Mouse (Mus musculus): ENCODE results near the gene Akap7. TPM values are rescaled to one million over a fixed set of nuclear protein-coding genes. Genes with fewer than 3 reads are reported as not detected.
A peak's percentile ranks its signal among the peaks of the same experiment; 100 is the strongest.

Gene Akap7
- polyA plus RNA-seq (2012; fragmentation: generic; extraction: Trizol) = 9.0 TPM

GRCm38 (mm10) chr10:25307770-25308169 lies at the start of gene Akap7:
Gene Akap7, minus strand, starts transcription at chr10:25307870.
- H3K79me2 ChIP-seq (ENCODE audit: control insufficient read depth, insufficient read depth) = no peaks in the 10 kb centered on the region
- no peak within 1 kb of the TSS for H3ac ChIP-seq (ENCODE audit: control insufficient read depth, insufficient read length)
- H3K4me3 ChIP-seq = no peak within 1 kb of the TSS
- H3K36me3 ChIP-seq (ENCODE audit: control insufficient read depth, insufficient read depth) = no peaks in the 10 kb centered on the region
- TF ChIP-seq REST (IDR thresholded peaks at IDR 0.05; ENCODE audit: insufficient read depth, insufficient read length) (no peak), USF1 (IDR thresholded peaks at IDR 0.05; ENCODE audit: low read depth) (no peak), SRF (IDR thresholded peaks at IDR 0.05; ENCODE audit: control insufficient read depth, insufficient read length, low read depth) (no peak), MYOD1 (IDR thresholded peaks at IDR 0.05; ENCODE audit: control insufficient read depth in 1 of 3, insufficient read length in 2 of 3, low read depth in 2 of 3) (no peak), MYOG (IDR thresholded peaks at IDR 0.05; ENCODE audit: control insufficient read depth in 1 of 3, insufficient read depth in 1 of 3, insufficient read length in 2 of 3, low read depth in 2 of 3) (no peak), E2F4 (IDR thresholded peaks at IDR 0.05; ENCODE audit: insufficient read depth) (no peak)
- no peak within 1 kb of the TSS for H3K4me2 ChIP-seq (ENCODE audit: low read depth)
- no peaks in the 10 kb centered on the region for H3K27me3 ChIP-seq (ENCODE audit: control insufficient read depth, insufficient read depth, insufficient read length)

- H3ac ChIP-seq (ENCODE audit: control insufficient read depth, insufficient read length) = no peak overlapping the region
Measured at GRCm38 (mm10) chr10:25354390-25354789, 46.7 kb upstream of the Akap7 start.

GRCm38 (mm10) chr10:25353941-25354340 lies 46.3 kb upstream of the Akap7 start:
- Histone ChIP-seq H3ac (ENCODE audit: control insufficient read depth, insufficient read length) (no peak overlapping the region), H3K36me3 (ENCODE audit: control insufficient read depth, insufficient read depth) (no peaks in the 10 kb centered on the region), H3K27me3 (ENCODE audit: control insufficient read depth, insufficient read depth, insufficient read length) (no peaks in the 10 kb centered on the region), H3K79me2 (ENCODE audit: control insufficient read depth, insufficient read depth) (no peaks in the 10 kb centered on the region), H3K4me2 (ENCODE audit: low read depth) (no peak overlapping the region), H3K4me3 (no peak overlapping the region)
- TF ChIP-seq POLR2A (IDR thresholded peaks at IDR 0.05; ENCODE audit: insufficient read length, low read depth) = no peak

More at GRCm38 (mm10) chr10:25354390-25354789, 46.7 kb upstream of the Akap7 start:
- Histone ChIP-seq H3K79me2 (ENCODE audit: control insufficient read depth, insufficient read depth) (no peaks in the 10 kb centered on the region), H3K36me3 (ENCODE audit: control insufficient read depth, insufficient read depth) (no peaks in the 10 kb centered on the region), H3K27me3 (ENCODE audit: control insufficient read depth, insufficient read depth, insufficient read length) (no peaks in the 10 kb centered on the region), H3K4me3 (no peak overlapping the region), H3K4me2 (ENCODE audit: low read depth) (no peak overlapping the region)
- TF ChIP-seq MAX (IDR thresholded peaks at IDR 0.05; ENCODE audit: low read depth) (no peak), MYOD1 (IDR thresholded peaks at IDR 0.05; ENCODE audit: control insufficient read depth in 1 of 3, insufficient read length in 2 of 3, low read depth in 2 of 3) (peak in 2 of 3 experiments; percentile 47 to 51), CEBPB (IDR thresholded peaks at IDR 0.05; ENCODE audit: insufficient read depth, poor library complexity, severe bottlenecking) (no peak), POLR2A (IDR thresholded peaks at IDR 0.05; ENCODE audit: insufficient read length, low read depth) (no peak), REST (IDR thresholded peaks at IDR 0.05; ENCODE audit: insufficient read depth, insufficient read length) (no peak), MYOG (IDR thresholded peaks at IDR 0.05; ENCODE audit: control insufficient read depth in 1 of 3, insufficient read depth in 1 of 3, insufficient read length in 2 of 3, low read depth in 2 of 3) (peak in 1 of 3 experiments; percentile 52), POLR2AphosphoS2 (IDR thresholded peaks at IDR 0.05; ENCODE audit: insufficient read length, low read depth) (no peak), TCF3 (IDR thresholded peaks at IDR 0.05; ENCODE audit: insufficient read length, low read depth) (no peak), SRF (IDR thresholded peaks at IDR 0.05; ENCODE audit: control insufficient read depth, insufficient read length, low read depth) (no peak), E2F4 (IDR thresholded peaks at IDR 0.05; ENCODE audit: insufficient read depth) (no peak), USF1 (IDR thresholded peaks at IDR 0.05; ENCODE audit: low read depth) (no peak), TCF12 (IDR thresholded peaks at IDR 0.05; ENCODE audit: insufficient read depth, poor library complexity, severe bottlenecking) (no peak)

- Histone ChIP-seq H3K79me2 (ENCODE audit: control insufficient read depth, insufficient read depth) (no peaks in the 10 kb centered on the region), H3K36me3 (ENCODE audit: control insufficient read depth, insufficient read depth) (no peaks in the 10 kb centered on the region), H3ac (ENCODE audit: control insufficient read depth, insufficient read length) (no peak overlapping the region), H3K27me3 (ENCODE audit: control insufficient read depth, insufficient read depth, insufficient read length) (no peaks in the 10 kb centered on the region), H3K4me2 (ENCODE audit: low read depth) (no peak overlapping the region), H3K4me3 (no peak overlapping the region)
- TF ChIP-seq SRF (IDR thresholded peaks at IDR 0.05; ENCODE audit: control insufficient read depth, insufficient read length, low read depth) (no peak), MYOG (IDR thresholded peaks at IDR 0.05; ENCODE audit: control insufficient read depth in 1 of 3, insufficient read depth in 1 of 3, insufficient read length in 2 of 3, low read depth in 2 of 3) (no peak), TCF12 (IDR thresholded peaks at IDR 0.05; ENCODE audit: insufficient read depth, poor library complexity, severe bottlenecking) (no peak), POLR2AphosphoS2 (IDR thresholded peaks at IDR 0.05; ENCODE audit: insufficient read length, low read depth) (no peak), TCF3 (IDR thresholded peaks at IDR 0.05; ENCODE audit: insufficient read length, low read depth) (no peak), USF1 (IDR thresholded peaks at IDR 0.05; ENCODE audit: low read depth) (no peak), REST (IDR thresholded peaks at IDR 0.05; ENCODE audit: insufficient read depth, insufficient read length) (no peak)
Measured at GRCm38 (mm10) chr10:25342801-25343200, 35.1 kb upstream of the Akap7 start.

- Histone ChIP-seq H3K4me2 (ENCODE audit: low read depth) (peak overlapping the region; percentile 16), H3K36me3 (ENCODE audit: control insufficient read depth, insufficient read depth) (no peaks in the 10 kb centered on the region), H3K27me3 (ENCODE audit: control insufficient read depth, insufficient read depth, insufficient read length) (no peaks in the 10 kb centered on the region), H3K4me3 (no peak overlapping the region), H3ac (ENCODE audit: control insufficient read depth, insufficient read length) (no peak overlapping the region), H3K79me2 (ENCODE audit: control insufficient read depth, insufficient read depth) (no peaks in the 10 kb centered on the region)
- TF ChIP-seq MYOD1 (IDR thresholded peaks at IDR 0.05; ENCODE audit: control insufficient read depth in 1 of 3, insufficient read length in 2 of 3, low read depth in 2 of 3) = no peak
- TF ChIP-seq CEBPB (IDR thresholded peaks at IDR 0.05; ENCODE audit: insufficient read depth, poor library complexity, severe bottlenecking) = no peak
- no peak for TF ChIP-seq TCF12 (IDR thresholded peaks at IDR 0.05; ENCODE audit: insufficient read depth, poor library complexity, severe bottlenecking)
- TF ChIP-seq TCF3 (IDR thresholded peaks at IDR 0.05; ENCODE audit: insufficient read length, low read depth) = no peak
- TF ChIP-seq USF1 (IDR thresholded peaks at IDR 0.05; ENCODE audit: low read depth) = no peak
- no peak for TF ChIP-seq SRF (IDR thresholded peaks at IDR 0.05; ENCODE audit: control insufficient read depth, insufficient read length, low read depth)
- TF ChIP-seq REST (IDR thresholded peaks at IDR 0.05; ENCODE audit: insufficient read depth, insufficient read length) = no peak
- TF ChIP-seq POLR2A (IDR thresholded peaks at IDR 0.05; ENCODE audit: insufficient read length, low read depth) = no peak
- TF ChIP-seq MYOG (IDR thresholded peaks at IDR 0.05; ENCODE audit: control insufficient read depth in 1 of 3, insufficient read depth in 1 of 3, insufficient read length in 2 of 3, low read depth in 2 of 3) = no peak
- TF ChIP-seq MAX (IDR thresholded peaks at IDR 0.05; ENCODE audit: low read depth) = no peak
- no peak for TF ChIP-seq POLR2AphosphoS2 (IDR thresholded peaks at IDR 0.05; ENCODE audit: insufficient read length, low read depth)
- TF ChIP-seq E2F4 (IDR thresholded peaks at IDR 0.05; ENCODE audit: insufficient read depth) = no peak
Measured at GRCm38 (mm10) chr10:25340675-25341074, 33.0 kb upstream of the Akap7 start.
